Mouse (Mus musculus) adrenal gland, postnatal 25 days (tissue): Measurements from ENCODE around the gene Myom1. TPM values are rescaled to one million over a fixed set of nuclear protein-coding genes. Genes with fewer than 3 reads are reported as not detected.
"Not testable (repeated sequence)": the region's sequence is repeated elsewhere in the genome, so short reads cannot be mapped to it uniquely, and the experiment has no call there.

ENCODE experiments used
- DNase-seq: peaks from one replicate; pipeline ENCODE4 v3.0.0; 2021; ENCODE audit warnings: mixed read lengths
- long read RNA-seq: library from polyadenylated mRNA; stranded (forward); transcript quantifications from one replicate; pipeline ENCODE4 v2.0.0, GENCODE M21; 2021
- total RNA-seq: library from RNA; stranded (reverse); gene quantifications from 2 replicates; pipeline ENCODE4 v1.2.3, GENCODE M21; 2021

Gene Myom1
- 2.9 and 4.6 TPM in 2 replicates for total RNA-seq
- long read RNA-seq: 0 reads

- DNase-seq: peak; percentile 99
Observed at GRCm38 (mm10) chr17:71002081-71002743, at the start of gene Myom1. Gene Myom1, plus strand, starts transcription at chr17:71002633.

DNA sequence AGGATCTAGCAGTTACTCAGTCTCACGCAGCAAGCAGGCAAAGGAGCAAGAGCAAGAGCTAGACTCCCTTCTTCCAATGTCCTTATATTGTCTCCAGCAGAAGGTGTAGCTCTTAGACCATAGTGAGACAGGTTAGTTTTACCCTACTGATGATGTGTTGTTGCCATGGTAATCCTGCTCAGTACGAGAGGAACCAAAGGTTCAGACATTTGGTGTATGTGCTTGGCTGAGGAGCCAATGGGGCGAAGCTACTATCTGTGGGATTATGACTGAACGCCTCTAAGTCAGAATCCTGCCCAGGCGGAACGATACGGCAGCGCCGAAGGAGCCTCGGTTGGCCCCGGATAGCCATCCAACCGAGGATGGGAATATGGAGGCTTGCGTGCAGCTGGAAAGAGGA lies 38.9 kb upstream of the Myom1 start:
- peak; percentile 77 for DNase-seq

GRCm38 (mm10) chr17:70965281-70965680 lies 37.2 kb upstream of the Myom1 start:
- DNase-seq: no peak

GRCm38 (mm10) chr17:70966126-70966525 lies 36.3 kb upstream of the Myom1 start:
- no peak for DNase-seq

- no peak for DNase-seq
Observed at GRCm38 (mm10) chr17:70967191-70967590, 35.2 kb upstream of the Myom1 start.

GRCm38 (mm10) chr17:70967646-70968045 lies 34.8 kb upstream of the Myom1 start:
- no peak for DNase-seq

DNA sequence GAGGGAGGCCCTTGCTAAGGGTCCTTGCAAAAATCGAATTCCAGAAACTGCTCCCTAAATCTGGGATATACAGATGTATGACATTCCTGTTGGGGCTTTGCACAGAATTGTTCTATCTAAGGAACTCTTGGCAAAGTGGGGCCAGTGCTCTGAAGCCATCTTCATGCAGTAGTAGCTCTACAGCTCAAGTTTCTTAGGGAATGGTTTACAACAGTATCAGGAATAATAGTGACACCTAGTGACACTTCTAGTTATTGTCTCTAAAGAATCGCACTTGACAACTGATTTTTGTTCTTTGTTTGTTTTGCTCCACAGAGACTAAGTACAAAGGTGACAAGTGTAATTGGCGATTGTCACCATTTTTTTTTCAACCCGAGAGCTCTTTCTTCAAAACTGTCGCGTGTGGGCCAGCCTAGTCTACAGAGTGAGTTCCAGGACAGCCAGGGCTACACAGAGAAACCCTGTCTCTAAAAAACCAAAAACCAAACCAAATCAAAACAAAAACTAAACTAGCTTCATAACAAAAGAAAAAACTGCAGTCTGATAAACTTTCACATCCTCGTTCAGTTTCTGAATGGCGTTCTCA lies 33.7 kb upstream of the Myom1 start:
- DNase-seq: no peak

- DNase-seq: no peak
Observed at GRCm38 (mm10) chr17:70971206-70971605, 31.2 kb upstream of the Myom1 start.

DNA sequence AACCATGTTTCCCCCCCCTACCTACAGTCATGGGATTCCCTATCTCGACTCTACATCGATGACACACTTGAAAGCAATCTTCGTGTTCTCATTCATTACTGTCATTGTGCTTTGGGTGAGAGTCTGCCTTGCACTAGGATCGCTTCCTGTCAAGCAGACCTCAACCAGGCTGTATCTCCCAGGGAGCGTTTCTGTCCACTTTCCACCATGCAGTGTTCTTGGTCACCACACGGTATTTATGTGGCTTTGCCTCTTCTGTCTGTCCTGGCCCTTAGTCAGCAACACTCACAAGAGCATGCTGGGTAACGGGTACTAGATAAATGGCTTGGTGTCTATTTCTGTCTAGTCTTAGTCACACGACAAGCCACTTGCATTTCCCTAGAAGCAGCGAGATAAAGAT lies 29.0 kb upstream of the Myom1 start:
- no peak for DNase-seq

GRCm38 (mm10) chr17:70974065-70974464 lies 28.4 kb upstream of the Myom1 start:
- not testable (repeated sequence) for DNase-seq

GRCm38 (mm10) chr17:70977799-70978198 lies 24.6 kb upstream of the Myom1 start:
- DNase-seq: no peak

DNA sequence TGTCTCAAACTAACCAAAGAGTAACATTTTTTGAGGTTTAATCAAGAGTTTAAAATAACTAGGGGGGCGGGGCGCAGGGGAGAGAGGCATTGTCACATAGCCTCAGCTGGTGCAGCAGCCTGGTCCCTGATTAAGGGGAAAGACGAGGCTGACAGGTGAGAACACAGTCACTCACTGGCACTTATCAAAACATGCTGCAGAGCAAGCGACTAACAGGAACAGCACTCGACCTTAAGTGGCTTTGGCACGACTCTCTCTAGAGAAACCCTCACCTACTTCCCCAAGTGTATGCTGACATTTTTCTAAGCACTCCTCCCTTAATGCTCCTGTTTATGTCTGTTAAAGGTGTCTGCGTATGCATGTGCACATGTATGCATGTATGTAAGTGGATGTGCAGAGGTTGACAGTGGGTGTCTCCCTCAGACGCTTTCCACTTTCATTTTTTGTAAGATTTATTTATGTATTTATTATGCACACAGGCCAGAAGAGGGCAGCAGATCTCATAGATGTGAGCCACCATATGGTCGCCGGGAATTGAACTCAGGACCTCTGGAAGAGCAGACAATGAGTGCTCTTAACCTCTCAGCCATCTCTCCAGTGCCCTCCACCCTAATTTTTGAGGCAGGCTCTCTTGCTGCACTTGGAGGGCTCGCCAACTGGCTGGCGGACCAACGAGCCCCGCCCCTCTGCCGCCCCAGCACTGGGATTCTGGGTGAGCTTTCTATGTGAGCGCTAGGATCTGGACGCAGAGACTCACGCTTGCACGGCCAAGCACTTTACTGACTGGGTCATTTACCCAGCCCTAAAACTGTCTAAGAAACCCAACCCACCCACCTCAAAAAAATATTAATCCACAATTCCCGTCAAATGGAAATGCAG lies 22.8 kb upstream of the Myom1 start:
- no peak for DNase-seq

GRCm38 (mm10) chr17:70985501-70986354 lies 16.7 kb upstream of the Myom1 start:
- DNase-seq: no peak

DNA sequence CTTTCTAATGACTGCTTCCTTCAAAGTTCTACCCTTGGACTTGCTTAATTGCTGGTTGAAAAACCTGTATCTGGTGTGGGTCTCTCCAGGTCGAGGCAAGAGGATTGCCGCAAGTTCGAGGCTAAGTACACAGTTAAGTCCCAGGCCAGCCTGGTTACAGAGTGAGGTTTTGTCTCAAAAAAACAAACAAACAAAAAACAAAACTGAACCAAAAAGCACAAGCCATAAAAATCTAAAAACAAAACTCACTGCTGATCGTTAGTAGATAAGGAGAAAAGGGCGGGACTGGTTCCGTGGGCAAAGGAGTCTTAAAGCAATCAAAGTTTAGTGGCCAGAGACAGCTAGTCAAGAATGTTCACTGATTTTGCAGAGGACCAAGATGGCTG lies 16.1 kb upstream of the Myom1 start:
- no peak for DNase-seq

DNA sequence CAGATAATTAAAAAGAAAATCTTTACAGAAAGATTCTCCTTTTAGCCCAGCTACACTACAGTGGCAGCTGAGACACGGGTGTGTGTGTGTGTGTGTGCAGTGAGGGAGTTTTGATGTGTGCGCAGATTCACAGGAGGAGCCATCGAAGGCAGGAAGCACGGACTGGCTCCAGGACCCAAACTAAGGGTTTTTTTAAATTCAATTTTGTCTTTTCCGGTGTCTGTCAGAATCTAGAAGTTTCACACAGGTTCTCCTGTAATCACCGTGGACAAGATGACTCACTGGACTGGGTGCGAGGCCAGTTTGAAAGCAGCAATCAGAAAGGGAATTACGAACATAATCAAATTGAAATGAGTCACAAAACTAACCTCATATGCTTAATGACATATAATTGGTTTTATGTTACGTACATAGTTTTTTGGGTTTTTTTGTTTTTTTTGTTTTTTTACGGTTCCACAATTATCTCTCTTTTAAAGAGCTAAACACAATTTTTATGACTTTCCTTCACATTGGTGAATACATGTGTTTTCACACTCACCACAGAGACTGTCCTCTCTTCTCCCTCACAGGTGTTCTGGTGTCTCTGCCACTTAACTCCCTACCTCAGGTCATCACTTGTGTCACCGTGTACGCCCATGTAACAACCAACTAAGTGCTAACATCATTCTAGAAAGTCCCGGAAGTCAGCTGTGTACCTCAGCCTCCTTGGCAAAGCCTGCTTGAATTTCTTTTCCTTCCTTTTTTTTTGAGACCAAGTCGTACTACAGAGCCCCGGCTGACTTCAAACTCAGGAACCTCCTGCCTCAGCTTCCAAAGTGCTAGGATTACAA lies 15.4 kb upstream of the Myom1 start:
- DNase-seq: no peak

- no peak for DNase-seq
Observed at GRCm38 (mm10) chr17:70988337-70988767, 14.1 kb upstream of the Myom1 start.

DNA sequence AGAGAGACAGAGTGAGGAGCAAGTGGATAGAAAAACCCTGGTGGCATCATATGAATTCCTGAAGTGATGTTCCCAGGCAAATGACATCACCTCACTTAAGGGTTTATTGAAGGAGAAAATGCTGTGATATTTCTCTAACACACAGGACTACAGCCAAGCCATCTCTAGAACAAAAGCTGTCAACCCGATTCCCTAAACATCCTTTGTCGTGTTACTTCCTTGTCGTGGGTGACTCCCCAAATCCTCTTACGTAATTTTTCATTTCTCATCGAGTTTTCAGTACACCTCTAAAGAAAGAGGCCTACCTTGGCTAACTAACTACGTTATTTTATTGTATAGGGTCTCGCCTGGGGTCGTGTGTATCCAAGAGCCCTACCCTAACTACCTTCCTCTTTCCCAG lies 13.0 kb upstream of the Myom1 start:
- no peak for DNase-seq

DNA sequence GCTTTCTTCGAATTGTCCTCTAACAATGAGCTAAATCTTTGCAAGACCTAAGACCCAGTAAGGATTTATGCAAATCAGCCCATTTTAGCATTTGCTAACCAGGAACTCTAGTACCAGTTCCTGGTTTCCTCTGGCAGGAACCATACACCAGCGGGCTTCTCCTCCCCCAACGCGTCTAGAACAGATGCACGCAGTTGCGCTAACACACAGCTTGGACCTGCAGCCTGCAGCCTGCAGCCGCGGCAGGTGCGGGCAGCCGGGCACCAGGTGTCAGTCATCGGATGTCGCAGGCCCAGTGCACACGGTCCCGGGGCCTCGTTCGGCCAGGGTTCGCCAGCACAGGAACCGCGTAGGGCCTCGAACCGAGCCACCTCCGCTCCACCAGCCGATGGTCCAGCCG lies 12.4 kb upstream of the Myom1 start:
- DNase-seq: no peak

- peak; percentile 87 for DNase-seq
Observed at GRCm38 (mm10) chr17:70990403-70991303, 11.8 kb upstream of the Myom1 start.
